ENCODE assay signal across 15 mouse cellular contexts in genomic region chr9:9192716-9193115, GRCm38 (mm10). TPM values are rescaled to one million over a fixed set of nuclear protein-coding genes. Genes with fewer than 3 reads are reported as not detected.
A peak's percentile ranks its signal among the peaks of the same experiment; 100 is the strongest.
DNase-seq lines count a peak whose midpoint lies in the region.
"Had no signal": no experiment of that assay in that cellular context is flagged by ENCODE, and none has a peak within 500 bp of the region (broad histone marks: within the 10 kb centered on the region; RNA-seq: fewer than 3 reads in every experiment).

No protein-coding gene starts in this region.

- DNase-seq in heart, adult 11 months, result peak; percentile 92
- no peak for DNase-seq in heart, postnatal 14 days
- peak; percentile 53 for DNase-seq in heart, adult 8-10 months (ENCODE audit: low spot score)
- no peak for DNase-seq in heart, postnatal 10 days
- DNase-seq in skeletal muscle tissue, adult 2 months (ENCODE audit: low read depth, low spot score), result peak; percentile 40
- no peak for DNase-seq in left cerebral cortex, adult 9 months (ENCODE audit: low spot score in 2 of 2)
- DNase-seq: adrenal gland, adult 2 months; adrenal gland, postnatal 36 days; cerebellum, adult 18-20 months; cerebellum, adult 9-10 months; cerebellum, postnatal 14 days; gastrocnemius, postnatal 25 days; heart, postnatal 4 days; kidney, adult 18-20 months had no signal

- intact Hi-C loops in heart, postnatal 14 days (cut with DNase I), result no loop called here
- intact Hi-C loops in heart, postnatal 10 days (cut with DNase I), result no loop called here

RNA-seq across cellular contexts. Expression of gene Arhgap42, which starts 46.2 kb away (rescaled TPM):
- 1 to 10 TPM; 8.0 to 8.5 TPM for total RNA-seq in heart, postnatal 14 days (2021)
- total RNA-seq in heart, adult 8-10 months (2022), result 1 to 10 TPM; 6.5 to 8.5 (median 6.7) TPM
- 10 to 100 TPM; 11.2 to 12.7 TPM for total RNA-seq in heart, postnatal 10 days (2021)
- total RNA-seq: MEL had no signal

Comparison
In these comparisons a context has a peak if more than half of its experiments do, and no peak if none do; other contexts are left out.
1. DNase-seq: peak in heart, adult 11 months (single experiment), heart, adult 8-10 months (single experiment) and skeletal muscle tissue, adult 2 months (single experiment); none in heart, postnatal 14 days (0 of 2), heart, postnatal 10 days (0 of 2) and left cerebral cortex, adult 9 months (0 of 2).